Mouse (Mus musculus) ES-E14 (cell line): ENCODE data around the gene Tsacc.

Source experiments
- HCFC1 ChIP-seq: IDR thresholded peaks from 2 replicates; pipeline ENCODE4 v1.6.1; 2012; ENCODE audit warnings: low read length, inconsistent platforms, borderline replicate concordance; ENCODE audit not compliant: insufficient read depth
- ZNF384 ChIP-seq: IDR thresholded peaks from 2 replicates; pipeline ENCODE4 v1.6.1; 2012; ENCODE audit warnings: low read depth, low read length, inconsistent platforms

GRCm38 (mm10) chr3:88287110-88287509 is 9.7 kb downstream of the Tsacc start, which contains the start of gene Gm38392:
- no peak for TF ChIP-seq HCFC1
- no peak for TF ChIP-seq ZNF384
